Mouse (Mus musculus): ENCODE measurements around the gene Zfp853.

DNA sequence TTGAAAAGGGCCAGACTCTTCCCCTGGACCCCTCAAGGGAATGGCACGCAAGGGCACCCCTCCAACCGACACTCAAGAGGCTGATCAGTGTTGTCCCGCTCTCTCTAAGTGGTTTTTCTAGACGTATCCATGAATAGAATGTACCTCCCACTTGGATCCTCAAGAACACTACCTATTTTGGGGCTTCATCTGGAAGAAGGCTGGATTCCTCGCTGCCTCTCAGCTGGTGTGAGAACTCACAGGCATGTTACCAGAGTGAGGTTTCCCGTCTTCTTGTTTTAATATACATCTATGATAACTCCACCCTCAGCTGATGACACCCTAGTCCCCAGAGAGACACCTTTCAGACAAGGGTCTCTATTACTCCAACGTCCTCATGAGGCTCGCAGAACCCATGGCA lies 31.8 kb downstream of the Zfp853 start:
- TF ChIP-seq CTCF (IDR thresholded peaks at IDR 0.05; ENCODE audit: low read depth, low read length) (no peak), POLR2A (IDR thresholded peaks at IDR 0.05; ENCODE audit: borderline replicate concordance, low read depth, low read length) (no peak)

Measured in bone marrow macrophage, adult 2 months (primary cell).